Mouse (Mus musculus) liver, adult (tissue): ENCODE data around the gene Bglap2.
"Not testable (repeated sequence)": the region's sequence is repeated elsewhere in the genome, so short reads cannot be mapped to it uniquely, and the experiment has no call there.

Experiments used
- GATA4 ChIP-seq: IDR thresholded peaks from 2 replicates; pipeline ENCODE4 v1.6.1; 2014; ENCODE audit warnings: mild to moderate bottlenecking, low read length; ENCODE audit not compliant: insufficient replicate concordance

Bglap2 gene

DNA sequence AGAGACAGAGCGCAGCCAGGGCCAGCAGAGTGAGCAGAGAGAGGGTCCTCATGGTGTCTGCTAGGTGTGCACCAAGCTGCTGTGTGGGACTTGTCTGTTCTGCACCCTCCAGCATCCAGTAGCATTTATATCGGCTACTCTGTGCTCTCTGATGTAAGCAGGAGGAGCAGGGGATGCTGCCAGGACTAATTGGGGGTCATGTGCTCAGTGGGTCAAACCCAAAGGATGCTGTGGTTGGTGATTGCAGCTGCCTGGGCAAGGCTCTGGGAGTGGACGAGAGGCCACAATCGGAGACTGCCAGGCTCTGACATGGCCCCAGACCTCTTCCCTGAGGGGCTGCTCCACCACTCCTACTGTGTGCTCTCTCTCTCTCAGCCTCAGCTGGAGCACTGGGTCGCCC lies at the start of gene Bglap2:
TSS of gene Bglap2 (minus strand) at position 101 of the 400 bp plus-strand sequence.
- not testable (repeated sequence) for TF ChIP-seq GATA4

- no peak for TF ChIP-seq GATA4
Observed at GRCm38 (mm10) chr3:88427342-88427905, 48.9 kb upstream of the Bglap2 start.

DNA sequence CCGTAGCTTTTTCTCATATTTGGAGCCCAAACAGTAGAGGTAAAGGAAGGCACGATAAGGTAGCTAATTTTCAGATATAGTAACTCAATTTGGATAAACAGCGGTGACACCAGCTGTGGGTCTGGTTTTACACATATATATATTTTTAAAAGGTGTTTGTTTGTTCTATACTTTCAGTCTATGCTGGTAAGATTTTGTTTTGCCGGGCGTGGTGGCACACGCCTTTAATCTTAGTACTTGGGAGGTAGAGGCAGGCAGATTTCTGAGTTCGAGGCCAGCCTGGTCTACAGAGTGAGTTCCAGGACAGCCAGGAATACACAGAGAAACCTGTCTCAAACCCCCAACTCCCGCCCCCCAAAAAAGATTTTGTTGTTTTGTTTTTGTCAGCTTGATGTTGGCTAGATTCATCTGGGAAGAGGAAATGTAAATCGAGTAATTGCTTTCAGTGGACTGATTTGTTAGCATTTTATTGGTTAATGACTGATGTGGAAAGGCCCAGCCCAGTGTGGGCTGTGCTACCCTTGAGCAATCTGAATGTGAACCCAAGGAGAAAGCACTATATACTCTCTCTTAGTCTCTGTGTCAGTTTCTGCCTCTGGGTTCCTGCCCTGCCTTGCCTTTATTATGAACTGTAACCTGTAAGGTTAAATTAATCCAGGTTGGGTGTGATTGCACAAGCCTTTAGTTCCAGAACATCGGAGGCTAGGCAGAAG lies 47.4 kb upstream of the Bglap2 start:
- TF ChIP-seq GATA4: no peak

DNA sequence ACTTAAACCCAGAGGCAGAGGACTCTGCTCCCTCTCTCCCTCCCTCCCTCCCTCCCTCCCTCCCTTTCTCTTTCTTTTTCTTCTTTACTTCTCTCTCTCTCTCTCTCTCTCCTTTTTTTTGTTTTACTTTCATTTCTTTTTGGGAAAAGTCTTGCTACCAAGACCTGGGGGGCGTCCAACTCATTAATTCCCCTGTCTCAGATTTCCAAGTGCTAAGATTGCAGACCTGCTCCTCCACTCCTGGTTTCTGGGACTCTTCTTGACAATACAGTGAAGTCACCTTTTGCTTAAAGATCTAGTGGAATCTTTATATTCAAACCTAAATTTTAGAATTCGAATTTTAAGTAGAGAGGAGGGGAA lies 46.8 kb upstream of the Bglap2 start:
- no peak for TF ChIP-seq GATA4

GRCm38 (mm10) chr3:88424605-88425329 lies 46.3 kb upstream of the Bglap2 start, which contains the start of gene Slc25a44:
Gene Slc25a44, minus strand, starts transcription at chr3:88425139.
- peak; percentile 10; the same call in 1 of the 2 replicates for TF ChIP-seq GATA4

DNA sequence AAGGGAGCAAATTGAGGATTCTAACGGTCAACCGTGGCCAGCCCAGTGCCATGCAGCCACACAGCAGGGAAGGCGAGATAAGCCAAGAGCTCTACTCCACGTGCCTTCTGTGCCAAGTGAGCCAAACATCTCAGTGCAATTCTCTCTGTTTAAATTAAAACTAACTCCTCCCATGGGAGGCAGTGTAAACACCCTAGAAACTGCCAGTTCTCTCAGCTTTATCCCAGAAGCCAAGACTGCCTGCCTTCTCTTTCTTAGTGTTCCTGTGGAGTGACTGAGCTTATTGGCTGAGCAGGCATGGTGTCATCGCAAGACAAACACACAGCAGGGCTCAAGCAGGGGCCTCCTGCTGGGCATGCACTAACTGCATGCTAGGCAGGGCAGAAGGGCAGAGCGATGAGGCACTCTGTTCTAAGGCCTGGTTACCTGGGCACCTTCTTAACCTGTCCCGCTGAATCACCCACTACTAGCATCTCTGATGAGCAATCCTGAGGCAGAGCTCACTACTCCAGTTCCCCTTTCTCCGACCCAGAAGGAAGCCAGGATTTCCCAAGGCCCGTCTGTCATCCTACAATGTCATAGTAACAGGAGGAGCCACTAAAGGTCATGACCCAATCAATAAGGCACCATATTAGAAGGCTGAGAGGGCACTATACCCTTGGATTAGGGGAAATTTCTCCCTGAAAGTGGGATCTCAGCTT lies 43.7 kb upstream of the Bglap2 start:
- peak; percentile 70; the same call in 1 of the 2 replicates for TF ChIP-seq GATA4

GRCm38 (mm10) chr3:88420771-88421170 lies 42.3 kb upstream of the Bglap2 start:
- no peak for TF ChIP-seq GATA4

DNA sequence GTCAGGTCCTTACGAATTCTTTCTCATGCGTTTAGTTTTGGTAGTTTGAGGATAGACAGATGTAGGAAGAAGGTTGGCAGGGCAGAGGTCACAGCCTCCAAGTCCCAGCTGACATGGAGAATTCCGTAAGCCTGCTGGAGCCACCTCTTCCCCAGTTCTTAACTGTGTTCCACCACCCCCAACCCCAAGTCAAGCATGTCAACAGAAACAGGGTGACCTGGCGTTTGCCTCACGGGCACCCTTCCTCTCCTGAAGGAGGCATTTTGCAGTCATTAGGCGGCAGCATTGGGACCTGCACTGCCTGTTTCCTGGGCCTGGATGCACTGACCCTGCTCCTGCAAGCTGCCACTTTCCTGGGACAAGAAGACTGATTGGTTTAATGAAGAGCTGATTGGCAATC lies 39.5 kb upstream of the Bglap2 start:
- TF ChIP-seq GATA4: no peak

GRCm38 (mm10) chr3:88415668-88416067 lies 37.2 kb upstream of the Bglap2 start:
- TF ChIP-seq GATA4: peak; percentile 82; the same call in 1 of the 2 replicates

DNA sequence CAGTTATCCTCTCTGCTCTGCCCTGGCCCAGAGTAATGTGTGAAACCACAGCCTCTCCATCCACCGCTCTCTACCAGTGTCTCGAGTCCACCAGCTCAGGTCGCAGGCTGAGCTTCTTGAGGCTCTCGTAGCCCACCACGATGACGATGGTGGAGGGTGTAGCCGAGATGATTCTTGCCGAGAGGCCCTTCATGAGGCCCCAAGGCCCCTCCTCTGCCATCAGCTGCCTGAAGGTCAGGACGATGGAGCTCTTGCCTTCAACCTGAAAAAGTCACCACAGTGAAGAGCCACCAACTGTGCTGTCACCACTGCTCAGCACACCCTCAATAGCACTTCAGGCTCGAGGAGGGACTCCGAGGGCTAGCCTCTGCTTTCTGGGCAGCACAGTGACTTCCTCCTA lies 34.1 kb upstream of the Bglap2 start:
- TF ChIP-seq GATA4: no peak

DNA sequence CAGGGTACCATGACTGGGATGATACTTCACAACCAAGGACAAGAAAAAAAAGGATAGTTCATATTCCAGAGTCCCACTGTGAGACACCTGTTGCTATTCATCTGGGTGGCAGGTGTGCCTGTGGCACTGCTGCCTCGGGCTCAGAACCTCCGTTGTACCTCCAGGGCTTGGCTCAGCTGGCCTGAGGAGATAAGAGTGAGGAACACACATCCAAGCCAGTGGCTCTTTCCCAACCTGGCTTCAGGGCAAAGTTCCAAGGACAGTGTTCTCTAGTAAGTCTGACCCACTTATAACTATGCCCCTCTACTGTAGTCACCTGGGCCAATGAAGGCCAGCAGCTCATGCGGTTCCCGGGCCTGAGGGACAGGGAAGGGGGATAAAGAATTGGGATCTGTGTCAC lies 33.2 kb upstream of the Bglap2 start:
- TF ChIP-seq GATA4: peak; percentile 96; the same call in 1 of the 2 replicates

DNA sequence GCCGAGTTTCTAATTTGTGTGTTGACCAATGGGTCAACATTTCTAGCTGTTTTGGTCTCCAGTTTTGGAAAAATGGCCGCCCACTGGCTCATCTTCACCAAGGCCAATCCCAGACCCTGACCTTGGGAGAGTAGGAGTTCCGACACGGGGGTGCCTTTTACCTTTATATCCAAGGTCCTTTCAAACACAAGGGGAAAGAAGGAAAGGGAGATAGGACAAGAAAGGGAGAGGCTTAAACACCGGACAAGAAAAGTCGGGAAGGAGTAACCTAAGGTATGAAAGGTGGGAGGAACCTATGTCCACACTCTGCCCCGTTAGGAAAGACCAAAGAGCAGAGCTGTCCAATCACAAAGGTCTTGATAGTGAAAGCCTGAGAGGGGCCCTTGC lies 32.1 kb upstream of the Bglap2 start:
- no peak for TF ChIP-seq GATA4

DNA sequence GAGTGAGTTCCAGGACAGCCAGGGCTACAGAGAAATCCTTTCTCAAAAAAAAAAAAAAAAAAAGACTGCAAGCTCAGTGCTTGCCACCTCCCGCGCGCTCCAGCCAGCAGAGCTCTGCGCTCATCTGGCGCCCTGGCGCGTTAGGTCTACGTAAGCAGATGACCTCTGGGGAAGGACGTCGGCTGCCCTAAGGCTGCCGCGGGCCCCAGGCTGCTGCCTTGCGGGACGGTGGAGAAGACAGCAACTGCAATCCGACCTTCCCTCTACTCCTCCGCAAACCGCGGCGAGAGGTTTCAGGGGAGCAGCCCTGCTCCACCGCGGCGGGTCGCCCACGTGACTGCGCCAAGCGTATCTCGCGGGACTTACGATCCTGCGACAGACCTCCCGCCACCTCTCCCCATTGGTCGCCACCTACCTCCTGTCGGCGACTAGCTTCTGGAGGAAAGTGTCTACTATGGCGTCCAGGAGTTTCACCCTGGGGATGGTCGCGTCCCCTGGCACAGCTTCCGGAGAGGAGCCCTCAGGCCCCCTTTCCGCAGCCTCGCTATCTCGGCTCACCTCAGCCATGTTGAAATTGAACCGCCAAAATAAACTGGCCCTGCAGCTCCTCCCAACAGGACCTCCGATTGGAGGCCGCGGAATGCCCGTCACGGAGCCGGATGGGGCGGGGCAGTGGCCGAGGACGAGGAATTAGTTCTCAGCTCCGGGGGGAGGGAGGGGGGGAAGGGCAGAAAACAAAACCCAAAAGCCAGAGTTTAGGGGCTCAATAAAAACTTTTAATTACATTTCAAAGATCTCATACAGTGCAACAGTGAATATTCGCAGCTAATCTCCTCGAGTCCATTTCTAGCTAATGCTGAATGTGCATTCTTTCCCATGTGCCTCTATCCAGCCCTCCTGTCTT lies 31.5 kb upstream of the Bglap2 start, which contains the start of gene Pmf1:
TSS of gene Pmf1 (minus strand) at position 591 of the 904 bp plus-strand sequence.
- TF ChIP-seq GATA4: peak; percentile 20; the same call in 1 of the 2 replicates

- no peak for TF ChIP-seq GATA4
Observed at GRCm38 (mm10) chr3:88408953-88409352, 30.5 kb upstream of the Bglap2 start.

DNA sequence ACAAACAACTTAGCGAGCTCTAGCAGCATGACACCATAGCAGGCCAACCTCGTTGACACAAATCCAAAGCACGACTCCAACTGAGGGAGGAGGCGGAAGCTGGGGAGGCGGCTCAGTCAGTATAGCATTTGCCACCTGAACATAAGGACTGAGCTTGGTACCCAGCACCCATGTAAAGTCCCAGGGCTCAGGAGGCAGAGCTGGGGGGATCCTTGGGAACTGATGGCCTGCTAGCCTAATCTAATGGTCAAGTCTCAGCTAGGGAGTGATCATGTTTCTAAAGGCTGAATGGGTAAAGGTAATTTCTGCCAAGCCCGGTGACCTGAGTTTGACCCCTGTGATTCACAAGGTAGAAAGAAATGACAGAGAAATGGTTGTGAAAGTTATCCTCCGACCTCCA lies 29.0 kb upstream of the Bglap2 start:
- no peak for TF ChIP-seq GATA4

GRCm38 (mm10) chr3:88407090-88407489 lies 28.6 kb upstream of the Bglap2 start:
- TF ChIP-seq GATA4: no peak
